Mouse (Mus musculus) olfactory bulb, adult 2 months (tissue): ENCODE results near the gene 1700021F05Rik. TPM values are rescaled to one million over a fixed set of nuclear protein-coding genes. Genes with fewer than 3 reads are reported as not detected.

Source experiments
- H3K27ac ChIP-seq: fragments of 200-500 bp; 2 replicates; pipeline ENCODE4 v1.5.1; 2012; ENCODE audit warnings: low read depth, low read length; ENCODE audit not compliant: insufficient read depth
- H3K4me1 ChIP-seq: fragments of 200-500 bp; 2 replicates; pipeline ENCODE4 v1.6.1; 2012; ENCODE audit warnings: low read length; ENCODE audit not compliant: control insufficient read depth, insufficient read depth
- H3K4me3 ChIP-seq: fragments of 200-500 bp; 2 replicates; pipeline ENCODE4 v1.5.1; 2012; ENCODE audit warnings: mild to moderate bottlenecking, low read depth, low read length, moderate library complexity; ENCODE audit not compliant: insufficient read depth
- CTCF ChIP-seq: fragments of 200-500 bp; IDR thresholded peaks from 2 replicates; pipeline ENCODE4 v1.5.1; 2012; ENCODE audit warnings: low read depth, mild to moderate bottlenecking, low read length, moderate library complexity; ENCODE audit not compliant: insufficient read depth
- POLR2A ChIP-seq: fragments of 200-500 bp; IDR thresholded peaks from 2 replicates; pipeline ENCODE4 v1.6.1; 2012; ENCODE audit warnings: mild to moderate bottlenecking, low read depth, low read length, moderate library complexity; ENCODE audit not compliant: insufficient read depth
- WGBS: fragments of 180-500 bp; shearing (Covaris S2); methylation state at CpG from one replicate; pipeline ENCODE4 v1.1.7; 2018; 5-methylcytosine and 5-hydroxymethylcytosine counted together
- polyA plus RNA-seq: library from polyadenylated mRNA; stranded (reverse); fragments of >200 nt; gene quantifications from 2 replicates; pipeline ENCODE4 v1.2.4, GENCODE M21; 2012; ENCODE audit warnings: low replicate concordance; ENCODE audit not compliant: missing spikeins, insufficient read depth, insufficient read length

1700021F05Rik gene
- polyA plus RNA-seq, 1 experiment: not detected

DNA sequence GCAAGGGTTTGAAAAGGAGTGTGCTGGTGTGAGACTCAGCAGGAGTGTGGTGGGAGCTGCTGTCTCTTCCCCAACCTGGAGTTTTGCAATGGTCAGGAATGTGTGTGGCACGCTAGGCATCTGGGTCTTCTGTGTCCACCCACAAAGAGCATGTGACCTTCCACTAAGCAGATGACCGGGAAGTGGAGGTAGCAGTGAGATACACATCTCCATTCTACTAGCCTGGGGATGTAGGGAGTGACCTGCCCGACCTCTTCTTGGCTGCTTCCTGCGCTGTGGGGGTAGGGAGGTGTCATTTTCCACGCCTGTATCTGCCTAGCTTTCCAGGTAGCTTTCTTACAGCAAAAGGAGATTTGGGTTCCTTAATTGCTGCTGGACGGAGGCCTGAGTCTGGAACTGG lies 51.2 kb downstream of the 1700021F05Rik start:
- WGBS: 73% methylated on average over 6 of the region's 6 CpGs

DNA sequence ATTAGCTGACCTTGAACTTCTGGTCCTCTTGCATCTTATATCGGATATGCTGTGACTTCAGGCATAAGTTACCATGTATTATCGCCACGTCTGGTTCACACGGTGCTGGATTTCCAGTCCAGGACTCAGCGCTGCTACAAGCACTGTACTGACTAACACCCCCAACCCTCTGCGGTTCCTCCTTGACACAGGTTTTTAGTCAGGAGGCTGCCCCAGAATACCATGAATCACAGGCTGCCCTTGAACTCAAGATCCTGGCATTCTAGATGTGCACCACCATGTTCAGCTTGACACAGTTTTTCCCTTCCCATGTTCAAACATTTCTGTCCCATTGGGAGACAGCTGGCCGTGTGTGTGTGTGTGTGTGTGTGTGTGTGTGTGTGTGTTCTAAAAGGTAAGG lies 51.7 kb downstream of the 1700021F05Rik start:
- no peak for TF ChIP-seq CTCF
- TF ChIP-seq POLR2A: no peak
- 95% methylated on average over 7 of the region's 7 CpGs for WGBS
- Histone ChIP-seq H3K4me3 (no peak overlapping the region), H3K27ac (no peak overlapping the region), H3K4me1 (no peaks in the 10 kb centered on the region)

More for the DNA sequence above, 51.2 kb downstream of the 1700021F05Rik start:
- no peaks in the 10 kb centered on the region for H3K4me1 ChIP-seq
- no peak overlapping the region for H3K4me3 ChIP-seq
- no peak overlapping the region for H3K27ac ChIP-seq
- TF ChIP-seq POLR2A: no peak
- TF ChIP-seq CTCF: no peak

- WGBS: 92% methylated on average over 4 of the region's 4 CpGs
- TF ChIP-seq CTCF (no peak), POLR2A (no peak)
- Histone ChIP-seq H3K27ac (no peak overlapping the region), H3K4me3 (no peak overlapping the region), H3K4me1 (peaks cover 5% of the 10 kb centered on the region)
Observed at GRCm38 (mm10) chr10:43488258-43488657, 52.5 kb downstream of the 1700021F05Rik start.

DNA sequence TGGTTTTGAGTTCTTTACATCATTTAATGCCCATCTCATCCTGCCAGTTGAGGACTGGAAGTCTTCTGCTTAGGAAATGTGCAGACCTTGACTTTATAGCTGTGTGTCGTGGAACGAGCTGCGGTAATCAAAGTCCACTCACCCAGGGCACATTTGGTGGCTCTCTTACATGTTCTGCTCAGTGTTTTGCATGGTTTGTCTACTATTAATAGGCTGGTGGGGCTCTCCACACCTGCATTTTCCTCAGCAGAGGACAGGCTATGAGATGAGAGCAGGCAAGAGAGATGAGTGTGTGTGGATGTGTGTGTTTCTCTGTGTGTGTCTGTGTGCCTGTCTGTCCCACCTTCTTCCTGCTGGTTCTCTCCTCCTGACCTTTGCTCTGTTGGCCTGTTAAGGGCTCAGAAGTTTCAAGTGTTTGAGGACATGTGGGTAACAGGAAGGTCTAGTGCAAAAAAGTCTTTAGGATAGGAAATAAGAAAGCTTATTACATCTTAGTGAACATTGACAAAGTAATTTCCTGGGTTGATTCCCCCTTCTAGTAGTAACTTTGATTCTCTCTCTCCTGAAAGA lies 53.3 kb downstream of the 1700021F05Rik start:
- Histone ChIP-seq H3K27ac (no peak overlapping the region), H3K4me1 (peaks cover 8% of the 10 kb centered on the region), H3K4me3 (no peak overlapping the region)
- no peak for TF ChIP-seq CTCF
- no peak for TF ChIP-seq POLR2A
- WGBS: 96% methylated on average over 3 of the region's 3 CpGs

- TF ChIP-seq CTCF (no peak), POLR2A (no peak)
- H3K4me1 ChIP-seq: peaks cover 8% of the 10 kb centered on the region
- WGBS: 87% methylated on average over 6 of the region's 6 CpGs
- H3K4me3 ChIP-seq: no peak overlapping the region
- no peak overlapping the region for H3K27ac ChIP-seq
Observed at GRCm38 (mm10) chr10:43485751-43486268, 55.0 kb downstream of the 1700021F05Rik start.

DNA sequence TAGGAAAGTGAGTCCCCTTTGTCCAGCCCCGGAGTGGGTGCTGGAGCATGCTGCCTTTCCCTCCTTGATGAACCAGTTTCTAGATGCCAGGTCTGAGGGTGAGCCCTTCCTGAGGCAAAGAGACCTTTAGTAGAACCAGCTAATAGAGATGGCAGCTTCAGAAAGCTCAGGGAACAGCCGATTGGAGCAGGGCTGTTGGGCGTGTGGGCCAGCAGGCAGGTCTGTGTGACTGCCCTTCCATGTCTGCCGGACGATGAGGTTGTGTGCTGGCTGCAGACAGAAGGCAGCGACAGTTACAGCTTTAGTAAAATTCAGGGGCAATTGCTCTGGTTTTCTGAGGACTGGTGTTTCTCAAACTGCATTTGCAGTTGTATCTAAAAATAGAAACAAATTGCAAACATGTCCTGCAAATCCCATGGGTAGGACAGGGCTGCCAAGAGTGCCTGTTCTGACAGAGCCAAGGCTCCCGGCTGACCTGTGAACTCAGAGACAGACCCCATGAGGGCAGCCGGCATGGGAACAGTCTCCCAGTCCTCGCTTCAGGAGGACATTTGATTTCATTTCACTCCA lies 57.3 kb downstream of the 1700021F05Rik start:
- 34% methylated on average over 9 of the region's 9 CpGs for WGBS
- Histone ChIP-seq H3K4me3 (no peak overlapping the region), H3K4me1 (peaks cover 8% of the 10 kb centered on the region), H3K27ac (no peak overlapping the region)
- TF ChIP-seq CTCF: no peak
- TF ChIP-seq POLR2A: no peak

DNA sequence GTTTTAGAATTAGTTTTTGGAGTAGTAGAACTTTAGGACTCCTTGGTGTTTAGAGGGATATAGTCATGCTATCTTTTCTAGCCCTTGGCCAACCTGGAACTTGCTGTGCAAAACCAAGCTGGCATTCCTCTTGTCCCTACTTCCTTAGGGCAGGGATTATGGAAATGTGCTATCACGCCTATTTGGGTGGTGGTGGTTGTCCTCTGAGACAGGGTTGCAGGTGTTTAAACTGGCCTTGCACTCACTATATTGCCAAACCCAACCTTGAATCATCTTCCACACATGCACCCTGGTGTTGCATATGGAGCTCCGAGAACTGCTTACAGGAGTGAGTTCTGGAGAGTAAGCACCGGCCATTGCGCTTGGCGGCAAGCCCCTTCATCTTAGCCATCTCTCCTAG lies 58.8 kb downstream of the 1700021F05Rik start:
- WGBS: 98% methylated on average over 5 of the region's 5 CpGs

GRCm38 (mm10) chr10:43481179-43481578 lies 59.6 kb downstream of the 1700021F05Rik start:
- H3K4me1 ChIP-seq: peaks cover 12% of the 10 kb centered on the region
- TF ChIP-seq CTCF (no peak), POLR2A (no peak)
- WGBS: 66% methylated on average over 4 of the region's 4 CpGs
- no peak overlapping the region for H3K27ac ChIP-seq
- H3K4me3 ChIP-seq: no peak overlapping the region

More for the DNA sequence above, 58.8 kb downstream of the 1700021F05Rik start:
- H3K4me1 ChIP-seq: peaks cover 12% of the 10 kb centered on the region
- no peak overlapping the region for H3K4me3 ChIP-seq
- TF ChIP-seq CTCF (no peak), POLR2A (no peak)
- no peak overlapping the region for H3K27ac ChIP-seq

GRCm38 (mm10) chr10:43480227-43480849 lies 60.5 kb downstream of the 1700021F05Rik start:
- TF ChIP-seq POLR2A (no peak), CTCF (no peak)
- 22% methylated on average over 13 of the region's 13 CpGs for WGBS
- peaks cover 12% of the 10 kb centered on the region for H3K4me1 ChIP-seq
- H3K4me3 ChIP-seq: peak overlapping the region; percentile 82; the same call in 1 of the 2 replicates
- no peak overlapping the region for H3K27ac ChIP-seq
